Mouse (Mus musculus) testis, postnatal 14 days (tissue): Measurements from ENCODE around the gene Prrx1.
A peak's percentile ranks its signal among the peaks of the same experiment; 100 is the strongest.

ENCODE experiments used
- DNase-seq: peaks from one replicate; pipeline ENCODE4 v3.0.0; 2021; ENCODE audit warnings: low spot score

Prrx1 gene

DNA sequence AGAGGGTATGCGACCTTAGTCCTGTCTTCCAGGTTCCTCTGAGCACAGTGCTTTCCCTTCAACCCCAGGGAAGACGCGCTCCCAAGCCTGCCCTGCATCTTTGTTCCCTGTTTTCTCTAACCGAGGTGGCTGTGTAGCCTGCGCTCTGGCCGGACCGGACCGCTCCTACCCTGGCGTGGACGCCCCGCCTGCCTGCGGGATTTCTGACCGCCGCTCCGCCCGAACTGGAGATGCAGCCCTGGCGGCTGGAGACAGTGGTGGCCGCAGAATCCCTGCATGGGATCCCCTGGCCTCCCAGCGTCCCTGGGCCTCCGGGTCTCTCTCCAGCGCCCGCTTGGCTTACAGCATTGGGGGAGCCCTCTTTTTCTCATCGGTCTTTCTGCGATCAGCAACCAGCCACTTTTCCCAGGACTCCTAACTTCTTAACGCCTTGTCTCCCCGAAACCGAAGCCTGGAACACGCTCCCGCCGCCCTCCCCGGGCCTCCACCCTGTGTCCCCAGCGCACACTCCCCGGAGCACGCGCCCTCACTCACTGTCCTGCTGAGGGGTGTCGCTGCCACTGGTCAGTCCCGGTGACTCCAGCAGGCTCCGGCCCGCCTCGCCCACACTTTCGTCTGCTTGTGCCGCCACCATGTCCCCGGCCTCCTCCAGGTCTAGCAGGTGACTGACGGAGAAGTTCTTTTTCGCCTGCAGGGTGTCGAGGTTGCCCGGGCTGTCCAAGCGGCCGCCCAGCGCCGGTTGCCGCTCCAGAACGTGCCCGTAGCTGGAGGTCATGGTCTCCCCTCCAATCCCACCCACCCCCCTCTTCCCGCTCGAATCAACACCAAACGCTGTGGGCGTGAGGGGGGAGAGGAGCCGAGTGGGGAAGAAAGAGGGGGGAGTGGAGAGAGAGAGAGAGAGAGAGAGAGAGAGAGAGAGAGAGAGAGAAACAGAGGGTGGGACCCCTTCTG is 1.4 kb downstream of the Prrx1 start:
- DNase-seq = peak; percentile 22

DNA sequence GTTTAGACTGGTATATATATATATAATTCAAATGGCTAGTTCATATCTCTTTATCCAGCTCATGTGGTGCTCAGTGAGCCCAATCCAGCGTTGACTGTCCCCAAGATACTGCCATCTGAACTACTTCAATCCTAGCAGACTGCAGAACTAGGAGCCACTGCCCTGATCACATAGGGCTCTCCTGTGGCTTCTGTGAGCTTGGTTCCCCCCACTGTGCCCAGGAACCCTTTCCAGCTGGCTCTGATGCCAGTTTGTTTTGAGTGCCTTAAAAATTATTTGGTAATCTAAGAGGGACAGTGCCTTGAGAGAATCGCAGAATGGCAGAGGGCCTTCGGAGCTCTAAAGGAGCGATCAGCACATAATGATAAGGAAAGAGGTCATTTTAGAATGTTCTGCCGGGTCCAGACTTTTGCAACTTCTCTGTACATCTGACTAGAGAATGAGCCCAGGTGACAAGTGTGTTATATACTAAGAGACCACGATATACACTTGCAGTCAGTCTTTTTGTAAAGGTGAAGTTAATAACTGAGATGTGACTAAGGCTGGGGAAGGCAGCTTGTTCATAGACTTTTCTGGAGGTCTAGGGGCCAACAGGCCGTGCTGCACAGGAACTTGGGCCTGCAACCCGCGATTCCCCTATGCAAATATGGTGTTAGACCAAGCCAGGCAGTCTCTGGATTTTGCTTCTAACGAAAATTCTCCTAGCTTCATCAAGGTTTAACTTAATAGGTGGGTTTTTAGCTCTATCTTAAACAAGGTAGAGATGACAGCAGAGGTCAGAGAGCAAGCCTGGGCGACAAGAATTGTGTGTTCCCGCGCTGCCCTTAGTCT is 2.3 kb downstream of the Prrx1 start:
- no peak for DNase-seq

DNA sequence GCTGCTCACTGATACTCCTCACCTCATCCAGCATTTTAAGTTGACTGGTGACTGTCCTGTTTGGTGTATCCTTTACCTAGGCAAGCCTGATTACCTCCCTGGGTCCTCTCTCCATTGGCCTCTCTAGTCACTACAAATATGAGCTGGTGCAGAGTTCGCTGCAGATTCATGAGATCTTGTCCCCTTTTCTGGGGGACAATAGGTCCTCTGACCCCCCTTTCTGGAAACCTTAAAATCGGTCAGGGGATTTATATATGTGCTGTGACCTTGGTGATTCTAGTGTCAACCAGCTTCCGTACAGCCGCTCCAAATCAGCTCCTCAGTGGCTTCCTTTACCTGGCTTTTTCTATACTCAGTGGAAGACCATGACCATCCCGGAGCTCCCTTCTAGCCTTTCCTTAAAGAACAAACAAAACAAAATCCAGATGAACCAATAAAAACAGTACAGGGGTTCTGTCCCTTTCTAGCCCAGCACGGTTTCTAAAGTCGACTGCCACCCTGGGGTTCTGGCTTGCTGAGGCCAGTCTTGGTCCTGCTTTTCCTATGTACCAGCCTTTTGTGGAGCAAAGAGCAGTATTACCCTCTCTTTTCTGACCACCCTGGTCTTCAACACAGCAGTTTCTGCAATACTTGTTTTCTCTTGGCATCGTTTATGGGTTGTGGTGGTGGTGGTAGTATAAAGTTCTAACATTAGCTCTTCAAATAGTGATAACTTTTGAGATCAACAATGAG is 3.3 kb downstream of the Prrx1 start:
- DNase-seq = no peak

DNA sequence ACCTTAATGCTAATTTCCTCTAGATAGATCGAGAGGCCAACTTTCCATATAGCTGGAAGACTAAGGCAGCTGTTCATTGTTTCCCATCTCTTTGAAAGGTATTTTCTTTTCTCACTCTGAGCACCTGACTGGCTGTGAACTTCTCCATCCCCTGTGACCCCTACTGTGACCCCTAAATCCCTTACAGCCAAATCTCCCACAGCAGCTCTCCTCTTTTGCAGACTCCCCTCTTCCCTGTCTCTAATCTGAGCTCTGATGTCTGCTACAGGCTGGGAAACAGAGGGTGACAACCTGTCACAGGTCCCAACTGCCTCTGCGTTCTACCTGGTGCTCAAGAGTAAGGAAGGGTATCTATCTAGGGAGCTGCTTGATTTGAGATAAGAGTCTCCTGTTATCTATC is 4.0 kb downstream of the Prrx1 start:
- DNase-seq = no peak

DNA sequence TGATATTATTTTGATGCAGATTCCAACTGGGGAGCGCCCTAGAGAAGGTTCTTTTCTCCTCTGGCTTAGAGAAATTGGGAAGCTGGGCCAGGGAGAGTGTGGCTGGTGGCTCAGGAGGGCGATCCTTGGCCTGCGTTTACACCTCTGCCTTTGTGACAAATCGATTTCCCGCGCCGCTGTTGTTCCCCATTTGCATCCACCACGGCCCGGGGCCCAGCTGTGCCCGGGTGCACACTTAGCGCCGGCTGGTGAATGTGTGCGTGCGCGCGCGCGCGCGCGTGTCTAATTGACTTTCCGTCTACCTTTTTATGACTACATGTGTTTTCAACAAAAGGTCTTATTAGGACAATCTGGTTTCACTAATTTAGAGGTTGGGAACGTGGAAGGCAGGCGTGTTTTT is 4.9 kb downstream of the Prrx1 start:
- DNase-seq = no peak

DNA sequence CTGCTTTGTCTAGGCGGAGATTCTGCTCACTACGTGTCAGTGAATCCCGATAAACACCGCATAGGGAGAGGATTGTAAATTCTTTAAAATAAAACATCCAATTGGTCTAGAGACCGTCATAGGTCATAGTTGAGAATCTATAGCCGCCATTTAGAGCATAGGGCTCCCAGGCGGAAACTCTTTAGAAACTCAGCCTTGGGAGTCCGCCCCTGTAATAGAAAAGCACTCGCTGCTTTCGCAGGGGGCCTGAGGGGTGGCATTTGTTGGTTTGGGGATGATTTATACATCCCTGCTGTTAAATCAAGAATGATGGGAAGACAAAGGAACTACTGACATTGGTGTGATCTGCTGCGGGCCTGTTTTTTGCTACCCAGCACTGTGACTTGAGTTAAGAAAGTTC is 5.8 kb downstream of the Prrx1 start:
- no peak for DNase-seq

DNA sequence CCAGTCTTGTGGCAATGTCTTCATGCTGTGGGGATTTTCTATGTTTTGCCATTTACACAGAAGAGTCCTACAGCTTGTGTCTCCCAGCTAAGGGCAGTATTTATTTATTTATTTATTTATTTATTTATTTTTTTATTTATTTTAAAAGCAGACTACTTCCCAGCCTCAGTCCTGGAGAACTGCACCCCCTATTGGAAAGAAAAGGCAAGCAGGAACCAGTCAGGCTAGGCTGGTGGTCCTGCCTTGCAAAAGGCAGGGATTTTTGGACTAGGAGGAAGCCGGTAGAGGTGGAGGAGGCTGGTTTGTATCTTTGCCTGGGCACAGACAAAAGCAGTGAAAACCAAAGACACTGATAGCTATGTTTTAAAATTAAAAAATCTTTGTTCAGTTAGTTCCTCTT is 7.6 kb downstream of the Prrx1 start:
- no peak for DNase-seq

DNA sequence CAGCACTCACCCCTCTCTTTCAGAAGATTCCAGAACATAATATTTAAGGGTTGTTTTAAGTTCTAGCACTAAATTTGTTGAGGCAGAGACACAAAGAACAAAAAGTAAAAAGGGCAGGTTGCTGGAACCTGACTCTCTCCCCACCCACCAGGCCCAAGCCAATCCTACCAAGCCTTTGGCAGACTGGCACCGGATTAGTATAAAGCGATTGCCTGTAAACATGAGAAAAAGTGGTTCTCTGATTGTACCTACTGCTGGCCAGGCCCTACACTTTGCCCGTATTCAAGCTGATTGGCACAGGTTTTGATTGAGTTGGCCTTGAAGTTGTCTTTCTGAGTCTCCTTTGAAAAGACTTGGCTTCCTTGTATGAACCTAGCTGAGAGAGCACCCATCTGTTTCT is 8.7 kb downstream of the Prrx1 start:
- DNase-seq = no peak

DNA sequence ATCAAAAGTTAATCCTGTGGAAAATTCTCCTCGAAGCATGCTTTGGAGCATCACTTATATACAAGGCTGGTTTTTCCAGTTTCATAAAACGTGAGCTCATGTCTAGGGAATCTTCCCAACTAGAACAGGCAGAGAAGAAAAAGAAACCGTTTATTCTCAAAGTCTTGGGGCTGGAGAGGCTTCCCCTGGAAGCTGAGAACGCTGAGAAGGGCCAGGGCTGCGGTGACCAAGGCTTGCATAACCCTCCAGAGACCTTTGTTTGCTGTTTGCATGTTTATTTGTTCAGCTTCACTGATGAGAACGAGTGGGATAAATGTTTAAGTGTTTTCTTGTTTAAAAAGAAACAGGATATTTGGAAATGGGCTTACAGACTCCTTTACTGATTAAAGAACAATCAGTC is 11.2 kb downstream of the Prrx1 start:
- no peak for DNase-seq

DNA sequence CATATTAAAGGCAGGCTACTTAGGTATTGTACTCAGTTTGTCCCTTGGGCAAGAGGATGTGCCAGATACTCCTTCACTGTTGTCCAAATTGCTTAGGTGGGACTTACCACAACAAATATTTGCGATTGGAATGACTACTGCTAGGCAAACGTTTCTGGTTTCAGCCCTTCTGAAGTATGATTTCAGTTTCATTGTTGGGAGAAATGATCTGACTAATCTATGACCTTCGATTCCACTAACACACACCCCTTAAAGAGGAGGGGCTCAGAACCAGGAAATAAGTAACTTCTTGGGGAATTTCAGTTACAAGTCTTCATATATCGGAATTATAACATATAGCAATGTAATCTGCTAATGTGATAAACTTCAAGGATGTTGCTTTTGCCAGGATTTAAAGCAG is 20.4 kb downstream of the Prrx1 start:
- no peak for DNase-seq

DNA sequence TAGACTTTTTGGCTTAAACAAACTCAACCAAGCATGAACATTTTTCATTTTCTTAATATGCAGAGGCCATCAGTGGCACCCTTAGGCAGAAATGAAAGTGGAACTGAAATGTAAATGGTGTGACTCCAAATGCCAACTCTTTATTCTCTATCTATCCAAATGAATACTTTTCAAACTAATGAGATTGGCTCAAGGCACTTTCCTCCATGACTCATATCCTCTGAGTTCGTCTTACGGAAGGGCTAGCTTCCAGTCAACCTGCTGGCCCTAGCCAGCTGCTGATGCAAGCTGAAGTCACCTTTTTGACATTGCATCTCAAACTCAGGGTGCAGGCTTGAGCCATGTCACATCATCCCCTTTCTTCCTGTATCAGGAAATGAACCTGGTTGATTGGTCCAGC is 21.6 kb downstream of the Prrx1 start:
- no peak for DNase-seq

DNA sequence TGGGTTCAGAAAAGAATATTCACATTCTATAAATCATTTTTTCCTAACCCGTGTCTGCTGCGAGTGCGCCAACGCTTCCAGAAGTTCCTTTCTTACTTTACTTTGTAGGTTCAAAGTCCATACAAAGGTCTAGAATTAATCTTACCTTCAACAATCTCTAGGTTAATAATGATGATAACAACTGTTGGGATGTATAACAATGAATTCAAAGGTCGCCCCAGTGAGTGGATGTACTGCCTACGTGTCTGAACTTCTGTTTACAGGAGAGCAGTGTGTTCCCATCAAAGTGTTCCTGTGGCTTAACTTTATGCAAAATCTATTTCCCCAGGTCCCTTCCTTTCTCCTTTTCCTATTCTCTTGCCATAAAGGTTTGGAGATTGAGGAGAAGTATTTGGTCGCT is 24.4 kb downstream of the Prrx1 start:
- DNase-seq = no peak

DNA sequence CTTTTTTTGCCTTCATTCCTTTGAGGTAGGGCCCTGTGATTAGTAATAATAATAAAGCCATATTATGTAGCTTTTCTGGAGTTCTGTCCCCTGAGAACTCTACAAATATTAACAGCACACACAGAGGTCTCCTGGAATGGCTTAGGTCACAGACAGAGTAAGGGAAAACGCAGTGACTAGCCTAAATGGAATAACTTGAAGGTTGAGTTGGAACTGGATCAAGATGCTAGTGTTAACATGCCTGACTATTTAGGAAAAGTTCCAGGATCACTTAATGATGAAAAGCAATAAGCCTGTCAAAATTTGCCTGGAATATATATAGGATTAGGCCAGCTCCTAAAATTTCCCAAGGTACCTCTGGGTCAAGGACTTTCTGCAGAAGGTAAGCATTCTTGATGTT is 28.0 kb downstream of the Prrx1 start:
- no peak for DNase-seq

DNA sequence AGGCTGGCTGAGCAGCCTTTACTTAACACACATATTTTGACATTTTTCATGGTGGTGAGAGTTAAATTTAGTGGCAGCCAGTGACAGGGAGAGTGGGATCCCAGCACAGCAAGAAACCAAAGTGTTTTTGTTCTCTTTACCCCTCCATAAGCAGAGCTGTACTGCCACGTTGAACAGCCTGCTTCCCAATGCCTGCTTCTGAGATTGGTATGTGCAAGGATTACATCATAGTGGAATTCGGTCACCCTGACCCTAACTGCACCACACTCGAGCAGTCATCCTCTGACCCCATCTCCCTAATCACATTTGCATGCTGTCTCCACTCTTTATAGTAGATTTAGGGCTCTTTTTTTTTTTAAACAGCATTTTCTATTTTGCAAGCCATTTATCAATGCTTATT is 28.4 kb downstream of the Prrx1 start:
- DNase-seq = no peak

DNA sequence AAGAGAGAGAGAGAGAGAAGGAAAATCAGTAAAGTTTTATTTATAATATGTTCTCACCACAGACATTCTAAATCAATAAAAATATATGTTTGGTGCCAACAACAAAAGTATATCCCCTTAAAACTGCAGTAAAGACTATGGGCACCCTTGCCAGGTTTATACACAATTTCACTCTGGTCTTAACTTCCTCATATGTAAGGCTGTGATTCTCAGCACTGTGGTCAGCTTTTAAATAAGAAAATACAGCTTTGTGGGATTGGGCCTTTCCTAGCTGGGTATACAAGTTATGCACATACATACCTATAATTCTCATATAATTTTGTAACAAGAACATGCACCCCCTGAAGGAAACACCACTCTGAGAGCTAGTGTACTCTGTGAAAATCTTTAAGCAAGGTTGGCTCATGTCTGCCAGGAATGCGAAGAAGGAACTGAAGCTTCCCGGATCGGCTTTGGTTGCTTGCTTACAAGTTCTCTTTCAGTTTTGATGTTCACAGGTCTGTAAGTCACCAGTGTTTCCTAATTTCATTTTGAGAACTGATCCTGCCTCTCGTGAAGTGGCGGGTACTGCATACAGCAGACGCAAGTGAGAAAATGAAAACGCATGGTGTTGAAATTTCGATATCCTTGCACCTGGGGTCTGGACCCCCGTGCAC is 29.4 kb downstream of the Prrx1 start:
- DNase-seq = no peak

DNA sequence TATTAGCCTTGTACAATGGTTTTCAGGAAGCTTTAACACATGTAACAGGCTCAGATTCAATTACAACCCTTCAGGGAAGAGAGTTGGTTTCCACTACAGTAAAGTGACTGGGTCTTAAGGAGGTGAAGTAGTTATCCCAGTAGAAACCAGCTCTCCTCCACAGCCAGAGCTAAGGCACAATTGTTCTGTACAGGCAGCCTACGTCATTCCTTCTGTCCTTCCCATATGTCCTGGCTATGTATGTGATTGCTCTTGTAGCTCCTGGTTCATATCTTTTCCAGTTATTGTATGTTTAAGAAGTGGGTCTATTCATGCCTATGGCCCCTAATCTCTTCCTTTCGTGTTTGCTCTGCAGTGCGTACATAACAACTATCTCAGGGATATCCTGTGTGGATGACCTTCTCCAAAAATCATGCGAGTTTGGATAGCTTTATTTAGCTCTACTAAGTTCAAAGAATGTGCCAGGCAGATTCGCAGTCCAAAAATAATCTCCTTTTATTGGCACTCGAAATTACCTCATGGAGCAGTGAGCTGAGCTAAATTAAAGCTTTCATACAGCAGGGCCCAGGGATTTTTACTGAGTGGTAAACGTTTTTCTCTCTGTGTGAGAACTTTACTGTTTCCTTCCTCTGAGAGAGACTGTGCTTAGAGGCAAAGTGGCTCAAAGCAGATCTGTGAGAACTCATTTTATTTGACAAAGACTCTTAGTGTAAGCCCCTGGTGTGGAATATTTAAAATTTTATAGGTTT is 31.9 kb downstream of the Prrx1 start:
- no peak for DNase-seq

DNA sequence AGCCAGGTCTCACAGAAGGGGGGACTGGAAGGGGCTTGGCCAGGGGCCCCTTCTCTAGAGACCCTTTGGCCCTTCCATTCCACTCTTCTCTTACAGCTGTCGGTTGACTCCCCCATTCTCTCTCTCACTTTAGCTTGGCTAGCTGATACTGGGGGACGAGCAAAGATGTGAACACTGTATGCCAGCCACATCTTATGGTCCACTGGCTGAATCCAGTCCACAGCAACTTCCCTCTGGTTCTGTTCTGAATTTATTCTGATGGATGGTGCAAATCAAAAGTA is 32.7 kb downstream of the Prrx1 start:
- DNase-seq = no peak

DNA sequence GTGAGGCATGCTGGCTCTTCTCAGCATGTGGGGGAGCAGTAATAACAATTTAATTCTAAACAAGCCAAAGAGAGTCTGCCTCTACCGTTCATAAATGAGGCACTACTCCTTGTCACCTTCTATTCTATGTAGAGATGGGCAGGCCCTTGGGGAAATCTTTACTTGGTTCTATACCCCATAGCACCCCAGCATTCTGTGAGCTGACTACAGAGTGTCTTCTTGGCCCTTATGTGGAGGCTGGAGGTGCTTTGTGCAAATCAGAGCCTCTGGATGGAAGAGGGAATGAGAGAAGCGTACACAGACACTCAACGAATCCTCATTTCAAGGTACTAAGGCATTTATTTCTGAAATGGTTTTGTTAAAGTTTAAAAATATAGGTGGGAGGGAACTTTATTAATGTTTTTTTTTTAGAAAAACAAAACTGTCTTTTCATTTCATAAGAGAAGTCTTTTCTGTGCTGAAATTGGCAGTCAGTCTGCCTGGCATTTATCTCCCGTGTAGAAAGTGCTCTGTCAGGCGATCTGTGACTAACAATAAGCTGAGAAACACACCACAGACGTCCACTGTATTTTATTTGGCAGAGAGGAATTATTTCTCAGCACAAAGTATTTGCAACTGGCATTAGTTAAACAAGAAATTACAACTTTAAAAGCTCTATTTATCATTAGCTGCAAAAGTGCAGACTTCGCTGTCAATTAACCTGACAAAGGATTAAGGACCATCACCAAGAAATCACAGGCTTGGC is 33.2 kb downstream of the Prrx1 start:
- no peak for DNase-seq

DNA sequence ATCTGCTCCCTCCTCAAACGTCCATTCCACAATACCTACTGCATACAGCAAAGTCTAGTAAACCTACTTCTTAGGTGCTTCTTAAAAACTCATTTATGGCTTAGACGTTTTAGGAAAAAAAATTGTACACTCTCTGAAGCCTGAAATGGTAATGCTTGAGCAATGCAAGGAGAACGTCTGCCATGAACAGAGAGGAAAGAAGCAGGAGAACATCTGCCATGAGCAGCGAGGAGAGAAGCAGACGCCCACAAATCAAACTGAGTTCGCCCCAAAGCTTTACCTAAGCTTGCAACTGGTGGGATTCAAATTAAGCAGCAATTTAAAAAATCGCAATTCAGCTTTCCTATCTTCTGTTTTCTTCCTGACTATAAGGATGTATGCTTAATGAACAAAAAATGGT is 36.4 kb downstream of the Prrx1 start:
- no peak for DNase-seq

DNA sequence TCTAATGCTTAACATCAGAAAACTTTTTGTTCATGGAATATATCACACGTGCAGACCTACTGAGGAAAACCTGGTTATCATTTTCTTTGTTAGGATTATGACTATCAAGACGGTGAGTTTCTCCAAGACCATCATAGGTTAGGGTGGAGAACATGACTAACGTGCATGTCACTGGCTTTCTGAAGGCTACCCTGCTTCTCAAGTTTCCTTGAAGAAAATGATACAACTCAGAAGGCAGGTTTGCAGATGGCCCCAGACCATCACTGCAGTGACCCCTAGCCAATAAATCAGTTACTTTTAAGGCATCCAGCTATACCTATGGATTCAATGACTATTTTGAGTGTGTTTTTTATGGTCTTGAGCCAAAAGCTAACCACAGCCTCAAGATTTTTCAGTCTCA is 38.6 kb downstream of the Prrx1 start:
- DNase-seq = no peak

DNA sequence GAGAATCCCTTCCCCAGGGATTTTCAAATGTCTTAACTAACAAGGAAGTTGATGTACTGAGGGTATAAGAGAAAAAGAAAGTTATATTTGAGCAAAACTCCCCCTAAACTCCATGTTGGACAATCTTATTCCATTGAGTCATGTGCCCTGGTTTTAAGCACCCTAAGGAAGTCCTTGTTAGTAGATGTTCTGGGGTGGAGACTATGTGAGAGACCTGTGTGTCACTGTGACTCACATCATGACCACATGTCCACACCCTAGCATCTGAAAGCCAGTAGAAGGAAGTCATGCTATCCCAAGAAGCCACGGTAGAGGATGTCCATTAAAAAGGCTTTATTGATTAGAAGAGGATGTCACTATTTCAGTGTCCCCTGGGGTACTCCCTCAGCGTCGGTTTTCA is 40.4 kb downstream of the Prrx1 start:
- no peak for DNase-seq
